8 mouse cellular contexts compared by ENCODE assay signal in genomic region chr3:83273555-83274244, GRCm38 (mm10).
DNase-seq lines count a peak whose midpoint lies in the region; ATAC-seq lines count a peak whose summit lies in the region.

No protein-coding gene starts in this region.

- H3K9me3 ChIP-seq in embryonic facial prominence, embryonic 13.5 days = no peaks in the 10 kb centered on the region
- H3K9me3 ChIP-seq in heart, embryonic 12.5 days (replicated peaks) = no peaks in the 10 kb centered on the region
- no peaks in the 10 kb centered on the region for H3K9me3 ChIP-seq in kidney, embryonic 15.5 days (replicated peaks)
- H3K9me3 ChIP-seq in limb, embryonic 13.5 days = no peaks in the 10 kb centered on the region

- H3K4me1 ChIP-seq in embryonic facial prominence, embryonic 13.5 days = no peaks in the 10 kb centered on the region
- peaks cover 6% of the 10 kb centered on the region; the same call in 1 of the 2 replicates for H3K4me1 ChIP-seq in heart, embryonic 12.5 days (replicated peaks)
- peaks cover 3% of the 10 kb centered on the region; the same call in 1 of the 2 replicates for H3K4me1 ChIP-seq in kidney, embryonic 15.5 days
- peaks cover 5% of the 10 kb centered on the region for H3K4me1 ChIP-seq in limb, embryonic 13.5 days

- no peaks in the 10 kb centered on the region for H3K36me3 ChIP-seq in embryonic facial prominence, embryonic 13.5 days
- H3K36me3 ChIP-seq in heart, embryonic 12.5 days = no peaks in the 10 kb centered on the region
- H3K36me3 ChIP-seq in kidney, embryonic 15.5 days = no peaks in the 10 kb centered on the region
- no peaks in the 10 kb centered on the region for H3K36me3 ChIP-seq in limb, embryonic 13.5 days

- H3K27ac ChIP-seq in embryonic facial prominence, embryonic 13.5 days = no peak overlapping the region
- no peak overlapping the region for H3K27ac ChIP-seq in heart, embryonic 12.5 days (ENCODE audit: poor library complexity, severe bottlenecking)
- no peak overlapping the region for H3K27ac ChIP-seq in kidney, embryonic 15.5 days
- no peak overlapping the region for H3K27ac ChIP-seq in limb, embryonic 13.5 days

- no peak for ATAC-seq in embryonic facial prominence, embryonic 13.5 days (ENCODE audit: insufficient number of reproducible peaks, insufficient read depth, low FRiP score, low TSS enrichment, low read depth)
- 0 out of 2 replicates have a peak, but pooled peaks have one; percentile 39 for ATAC-seq in heart, embryonic 12.5 days (ENCODE audit: insufficient number of reproducible peaks, low FRiP score)
- ATAC-seq in kidney, embryonic 15.5 days (replicated peaks; ENCODE audit: low FRiP score) = peak; percentile 49
- ATAC-seq in limb, embryonic 13.5 days (ENCODE audit: low FRiP score, low read depth) = peak; percentile 46

- peak; percentile 60 for DNase-seq in 416B (ENCODE audit: low read depth)
- peak; percentile 81 for DNase-seq in adrenal gland, postnatal 14 days
- DNase-seq in naive thymus-derived CD4-positive, alpha-beta T cell, adult 2 months (ENCODE audit: low read depth) = peak; percentile 8
- DNase-seq in testis, postnatal 10 days (ENCODE audit: low spot score) = peak; percentile 67

- 34% methylated on average over 19 of the region's 19 CpGs for WGBS in embryonic facial prominence, embryonic 13.5 days
- WGBS in heart, embryonic 12.5 days = 33% methylated on average over 19 of the region's 19 CpGs
- WGBS in kidney, embryonic 15.5 days = 37% methylated on average over 19 of the region's 19 CpGs
- 40% methylated on average over 19 of the region's 19 CpGs for WGBS in limb, embryonic 13.5 days

- H3K27me3 ChIP-seq in embryonic facial prominence, embryonic 13.5 days = peaks cover 10% of the 10 kb centered on the region
- no peaks in the 10 kb centered on the region for H3K27me3 ChIP-seq in heart, embryonic 12.5 days (replicated peaks)
- H3K27me3 ChIP-seq in kidney, embryonic 15.5 days = peaks cover 22% of the 10 kb centered on the region
- H3K27me3 ChIP-seq in limb, embryonic 13.5 days = peaks cover 3% of the 10 kb centered on the region; the same call in 1 of the 2 replicates

- peak overlapping the region; percentile 35 for H3K4me2 ChIP-seq in embryonic facial prominence, embryonic 13.5 days
- peak overlapping the region; percentile 64 for H3K4me2 ChIP-seq in heart, embryonic 12.5 days
- H3K4me2 ChIP-seq in kidney, embryonic 15.5 days = peak overlapping the region; percentile 39
- H3K4me2 ChIP-seq in limb, embryonic 13.5 days (replicated peaks) = peak overlapping the region; percentile 55

- H3K4me3 ChIP-seq in embryonic facial prominence, embryonic 13.5 days = no peak overlapping the region
- peak overlapping the region; percentile 16 for H3K4me3 ChIP-seq in heart, embryonic 12.5 days
- H3K4me3 ChIP-seq in kidney, embryonic 15.5 days (replicated peaks) = no peak overlapping the region
- no peak overlapping the region for H3K4me3 ChIP-seq in limb, embryonic 13.5 days

- H3K9ac ChIP-seq in embryonic facial prominence, embryonic 13.5 days = no peak overlapping the region
- H3K9ac ChIP-seq in heart, embryonic 12.5 days = 0 out of 2 replicates have a peak overlapping the region, but pooled peaks have one; percentile 51
- H3K9ac ChIP-seq in kidney, embryonic 15.5 days = no peak overlapping the region
- peak overlapping the region; percentile 45; the same call in 1 of the 2 replicates for H3K9ac ChIP-seq in limb, embryonic 13.5 days

Comparison
In these comparisons a context has a peak if more than half of its experiments do, and no peak if none do; other contexts are left out.
1. DNase-seq: peak in every context shown above with its lines; median percentile 81 in adrenal gland, postnatal 14 days; 67 in testis, postnatal 10 days; 60 in 416B; 8 in naive thymus-derived CD4-positive, alpha-beta T cell, adult 2 months.
2. H3K9ac ChIP-seq: peak in heart, embryonic 12.5 days (single experiment) and limb, embryonic 13.5 days (single experiment); none in embryonic facial prominence, embryonic 13.5 days (single experiment) and kidney, embryonic 15.5 days (single experiment).
3. Peak in every context shown above with its lines, with median percentiles within 50 percentile points of each other: H3K4me2 ChIP-seq.